Mouse (Mus musculus) liver, adult 2 months (tissue): Measurements from ENCODE around the gene Scn5a. TPM values are rescaled to one million over a fixed set of nuclear protein-coding genes. Genes with fewer than 3 reads are reported as not detected.
A peak's percentile ranks its signal among the peaks of the same experiment; 100 is the strongest.

Source experiments
- DNase-seq: peaks from one replicate; pipeline ENCODE4 v3.0.0-alpha.2; 2011; ENCODE audit warnings: low read depth, low spot score; ENCODE audit errors: extremely low read depth
- H3K27ac ChIP-seq: fragments of 200-500 bp; replicated peaks from 2 replicates; pipeline ENCODE4 v1.5.1; 2012; ENCODE audit warnings: low read depth, mild to moderate bottlenecking, control low read depth, inconsistent platforms, low read length; ENCODE audit not compliant: insufficient read depth
- H3K27me3 ChIP-seq: fragments of 200-500 bp; 2 replicates; pipeline ENCODE4 v1.6.1; 2012; ENCODE audit warnings: mild to moderate bottlenecking, moderate library complexity, low read length, inconsistent platforms; ENCODE audit not compliant: control insufficient read depth, insufficient read depth
- H3K36me3 ChIP-seq: fragments of 200-500 bp; 2 replicates; pipeline ENCODE4 v1.6.1; 2012; ENCODE audit warnings: low read length, inconsistent platforms; ENCODE audit not compliant: control insufficient read depth, insufficient read depth
- H3K4me1 ChIP-seq: fragments of 200-500 bp; 2 replicates; pipeline ENCODE4 v1.6.1; 2011; ENCODE audit warnings: low read length; ENCODE audit not compliant: control insufficient read depth, insufficient read depth
- H3K4me3 ChIP-seq: fragments of 200-500 bp; 2 replicates; pipeline ENCODE4 v1.5.1; 2011; ENCODE audit warnings: low read depth, mild to moderate bottlenecking, control low read depth, low read length, moderate library complexity; ENCODE audit not compliant: insufficient read depth
- H3K79me2 ChIP-seq: fragments of 200-500 bp; 2 replicates; pipeline ENCODE4 v1.6.1; 2012; ENCODE audit warnings: inconsistent platforms, mild to moderate bottlenecking, low read length, moderate library complexity; ENCODE audit not compliant: control insufficient read depth, insufficient read depth
- H3K9ac ChIP-seq: fragments of 200-500 bp; 2 replicates; pipeline ENCODE4 v1.6.1; 2012; ENCODE audit warnings: low read depth, mild to moderate bottlenecking, control low read depth, inconsistent platforms, low read length
- CTCF ChIP-seq: fragments of 200-500 bp; IDR thresholded peaks from 2 replicates; pipeline ENCODE4 v1.5.1; 2011; ENCODE audit warnings: low read depth, low read length, control low read depth
- POLR2A ChIP-seq: fragments of 200-500 bp; IDR thresholded peaks from 2 replicates; pipeline ENCODE4 v1.6.1; 2011; ENCODE audit warnings: low read length, control low read depth; ENCODE audit not compliant: insufficient read depth; ENCODE audit errors: extremely low read depth
- WGBS: fragments of 180-500 bp; shearing (Covaris S2); methylation state at CpG from one replicate; pipeline ENCODE4 v1.1.7; 2018; 5-methylcytosine and 5-hydroxymethylcytosine counted together
- polyA plus RNA-seq: library from polyadenylated mRNA; depleted of rRNA; stranded (reverse); fragments of >200 nt; gene quantifications from 2 replicates; pipeline ENCODE4 v1.2.3, GENCODE M21; 2012
- total RNA-seq: library from RNA; depleted of rRNA; stranded (reverse); fragments of >200 nt; gene quantifications from 2 replicates; pipeline ENCODE4 v1.2.3, GENCODE M21; 2014

Scn5a gene
- total and polyA plus RNA-seq, 2 experiments, result not detected

- Histone ChIP-seq H3K27me3 (no peaks in the 10 kb centered on the region), H3K4me3 (no peak overlapping the region), H3K36me3 (peaks cover 7% of the 10 kb centered on the region; the same call in 1 of the 2 replicates), H3K79me2 (no peaks in the 10 kb centered on the region), H3K4me1 (no peaks in the 10 kb centered on the region), H3K27ac (no peak overlapping the region), H3K9ac (no peak overlapping the region)
- 82% methylated on average over 7 of the region's 7 CpGs for WGBS
- peak; percentile 14 for DNase-seq
- TF ChIP-seq CTCF (peak; percentile 42), POLR2A (no peak)
Measured at GRCm38 (mm10) chr9:119465595-119465994, 113.2 kb downstream of the Scn5a start.

DNA sequence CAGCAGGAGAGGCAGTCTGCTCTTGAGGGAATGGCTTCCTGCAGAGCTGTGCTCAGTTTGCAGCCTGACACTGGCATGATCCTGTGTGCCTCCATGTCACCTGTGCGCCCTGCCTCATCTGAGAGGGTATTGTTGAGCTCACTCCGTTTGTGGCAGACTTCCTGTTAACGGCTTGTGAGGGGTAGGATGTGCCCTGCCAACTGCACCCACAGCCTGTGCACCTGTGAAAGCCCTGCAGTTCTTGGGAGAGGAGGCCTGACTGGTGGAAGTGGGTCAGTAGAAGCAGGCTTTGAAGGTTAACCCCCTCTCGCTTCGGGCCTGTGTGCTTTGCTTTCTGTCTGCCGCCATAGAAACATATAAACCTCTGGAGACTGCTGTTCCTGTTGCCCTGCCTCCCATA, 113.8 kb downstream of the Scn5a start:
- H3K9ac ChIP-seq, result no peak overlapping the region
- no peaks in the 10 kb centered on the region for H3K27me3 ChIP-seq
- no peaks in the 10 kb centered on the region for H3K79me2 ChIP-seq
- no peak overlapping the region for H3K27ac ChIP-seq
- no peaks in the 10 kb centered on the region for H3K4me1 ChIP-seq
- no peak for TF ChIP-seq CTCF
- TF ChIP-seq POLR2A, result no peak
- no peak overlapping the region for H3K4me3 ChIP-seq
- H3K36me3 ChIP-seq, result peaks cover 7% of the 10 kb centered on the region; the same call in 1 of the 2 replicates
- 93% methylated on average over 6 of the region's 6 CpGs for WGBS
- DNase-seq, result no peak

DNA sequence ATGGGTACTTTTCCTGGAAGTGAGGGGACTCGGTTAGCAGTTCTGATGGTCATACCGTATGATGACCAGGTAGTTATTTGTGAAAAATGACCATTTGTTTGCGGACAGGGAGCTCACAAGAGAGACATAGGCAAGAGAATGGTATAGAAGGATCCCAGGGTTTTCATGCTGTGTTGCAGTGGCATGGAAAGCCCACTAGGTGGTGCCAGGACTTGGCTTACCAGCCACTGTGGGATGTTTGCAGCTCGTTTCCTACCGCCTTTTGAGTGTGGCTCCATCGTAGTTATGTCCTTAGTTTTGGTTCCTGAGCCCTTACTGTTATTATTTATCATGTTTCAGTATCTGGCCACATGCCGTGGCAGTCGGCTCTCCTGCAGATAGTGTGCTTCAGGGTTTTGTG, 118.4 kb downstream of the Scn5a start:
- TF ChIP-seq CTCF (peak; percentile 92), POLR2A (no peak)
- no peaks in the 10 kb centered on the region for H3K4me1 ChIP-seq
- H3K27ac ChIP-seq, result no peak overlapping the region
- 41% methylated on average over 8 of the region's 8 CpGs for WGBS
- H3K9ac ChIP-seq, result no peak overlapping the region
- H3K79me2 ChIP-seq, result no peaks in the 10 kb centered on the region
- no peak overlapping the region for H3K4me3 ChIP-seq
- no peak for DNase-seq
- peaks cover 7% of the 10 kb centered on the region; the same call in 1 of the 2 replicates for H3K36me3 ChIP-seq
- H3K27me3 ChIP-seq, result no peaks in the 10 kb centered on the region

DNA sequence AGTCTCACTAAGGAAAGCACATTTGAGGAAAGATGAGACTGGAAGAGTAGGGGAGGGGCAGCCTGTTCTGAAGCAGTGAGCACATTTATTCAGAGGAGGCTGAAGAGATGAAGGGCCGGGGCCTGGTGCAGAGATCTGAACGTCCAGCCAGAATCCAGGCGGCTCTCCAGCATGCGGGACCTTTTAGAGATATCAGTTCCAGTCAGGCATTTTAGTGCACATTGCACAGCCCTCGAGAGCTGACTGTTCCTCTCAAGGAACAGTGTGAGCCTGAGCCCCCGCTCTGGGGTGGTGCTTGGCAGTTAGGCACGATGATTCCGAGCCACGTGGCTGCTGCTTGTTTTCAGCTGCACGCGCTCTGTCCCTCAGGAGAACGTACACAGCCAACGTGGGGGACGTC, 121.7 kb downstream of the Scn5a start:
- no peak for DNase-seq
- H3K4me3 ChIP-seq, result no peak overlapping the region
- H3K79me2 ChIP-seq, result no peaks in the 10 kb centered on the region
- WGBS, result 88% methylated on average over 14 of the region's 14 CpGs
- H3K9ac ChIP-seq, result no peak overlapping the region
- no peaks in the 10 kb centered on the region for H3K4me1 ChIP-seq
- H3K36me3 ChIP-seq, result peaks cover under 1% of the 10 kb centered on the region; the same call in 1 of the 2 replicates
- H3K27me3 ChIP-seq, result no peaks in the 10 kb centered on the region
- no peak overlapping the region for H3K27ac ChIP-seq
- TF ChIP-seq POLR2A (no peak), CTCF (no peak)

DNA sequence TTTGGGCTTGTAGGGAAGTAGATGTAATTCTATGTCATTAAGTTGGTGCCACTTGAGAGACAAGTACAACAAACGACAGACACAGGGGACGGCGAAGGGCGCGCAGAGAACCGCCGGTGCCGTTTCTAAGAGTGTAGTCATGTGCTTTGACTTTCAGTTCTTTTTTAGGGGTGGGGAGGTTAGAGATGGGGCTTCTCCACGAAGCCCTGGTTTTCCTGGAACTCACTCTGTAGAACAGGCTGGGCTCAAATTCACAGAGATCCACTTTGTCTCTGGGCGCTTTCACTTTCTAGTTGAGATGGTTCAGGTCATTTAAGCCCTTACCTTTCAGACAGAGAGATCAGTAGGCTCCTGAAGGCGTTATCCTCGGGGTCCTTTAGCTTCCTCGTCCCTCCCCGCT, 122.8 kb downstream of the Scn5a start:
- Histone ChIP-seq H3K9ac (no peak overlapping the region), H3K27ac (no peak overlapping the region), H3K4me3 (no peak overlapping the region), H3K79me2 (no peaks in the 10 kb centered on the region), H3K36me3 (peaks cover 3% of the 10 kb centered on the region; the same call in 1 of the 2 replicates), H3K27me3 (no peaks in the 10 kb centered on the region), H3K4me1 (no peaks in the 10 kb centered on the region)
- no peak for TF ChIP-seq POLR2A
- no peak for TF ChIP-seq CTCF
- no peak for DNase-seq
- WGBS, result 92% methylated on average over 14 of the region's 14 CpGs

DNA sequence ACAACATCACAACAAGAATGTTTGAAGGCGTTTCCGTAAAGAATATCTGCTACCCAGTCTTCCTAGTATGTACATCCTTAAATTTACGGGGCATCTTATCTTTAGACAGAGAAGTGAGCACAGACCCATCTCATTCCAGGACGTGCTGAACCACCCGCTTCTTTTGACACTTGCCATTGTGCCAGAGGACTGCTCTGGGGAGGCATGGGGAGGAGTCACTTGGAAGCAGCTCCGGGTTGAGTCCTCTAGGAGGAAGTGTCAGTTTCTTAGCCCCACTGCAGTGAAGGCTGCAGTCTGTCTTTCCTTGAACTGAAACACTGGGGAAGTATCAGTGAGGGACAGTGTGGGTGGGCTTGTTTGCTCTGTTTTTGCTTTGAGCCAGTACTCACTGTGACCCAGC, 133.1 kb downstream of the Scn5a start:
- no peaks in the 10 kb centered on the region; the same call in 1 of the 2 replicates for H3K36me3 ChIP-seq
- WGBS, result 24% methylated on average over 6 of the region's 6 CpGs
- H3K4me3 ChIP-seq, result no peak overlapping the region
- no peaks in the 10 kb centered on the region for H3K27me3 ChIP-seq
- no peaks in the 10 kb centered on the region for H3K79me2 ChIP-seq
- TF ChIP-seq POLR2A (no peak), CTCF (no peak)
- no peaks in the 10 kb centered on the region for H3K4me1 ChIP-seq
- DNase-seq, result no peak
- H3K27ac ChIP-seq, result no peak overlapping the region
- H3K9ac ChIP-seq, result no peak overlapping the region
